Mouse (Mus musculus) heart, embryonic 14.5 days (tissue): ENCODE results near the gene Cd300c. TPM values are rescaled to one million over a fixed set of nuclear protein-coding genes. Genes with fewer than 3 reads are reported as not detected.
A peak's percentile ranks its signal among the peaks of the same experiment; 100 is the strongest.
"Not testable (repeated sequence)": the region's sequence is repeated elsewhere in the genome, so short reads cannot be mapped to it uniquely, and the experiment has no call there.

ENCODE experiments used
- ATAC-seq: fragments of 200-750 bp; cut with Nextera tagmentation; 2 replicates; pipeline ENCODE4 v1.8.0; 2017; ENCODE audit warnings: low read depth, moderate TSS enrichment; ENCODE audit not compliant: insufficient number of reproducible peaks, insufficient read depth, low FRiP score
- H3K27ac ChIP-seq, 2 experiments: fragments of 200-500 bp in 1 of 2; fragments of 300-500 bp in 1 of 2; sonication (generic) in 1 of 2; replicated peaks in 1 of 2; 2 replicates each; pipeline ENCODE4 v1.5.1; 2012 to 2014; ENCODE audit warnings: low read depth in 2 of 2, low read length in 2 of 2, control low read depth in 1 of 2, mild to moderate bottlenecking in 1 of 2, mixed read lengths in 1 of 2; ENCODE audit not compliant: control insufficient read depth in 1 of 2, insufficient read depth in 1 of 2
- H3K27me3 ChIP-seq: fragments of 300-500 bp; sonication (generic); 2 replicates; pipeline ENCODE4 v1.6.1; 2014; ENCODE audit warnings: mild to moderate bottlenecking, low read length, control low read depth; ENCODE audit not compliant: control insufficient read depth, insufficient read depth
- H3K36me3 ChIP-seq: fragments of 300-500 bp; sonication (generic); 2 replicates; pipeline ENCODE4 v1.6.1; 2014; ENCODE audit warnings: mild to moderate bottlenecking, control low read depth, low read length, mixed read lengths; ENCODE audit not compliant: control insufficient read depth, insufficient read depth
- H3K4me1 ChIP-seq, 2 experiments: fragments of 200-500 bp in 1 of 2; fragments of 300-500 bp in 1 of 2; sonication (generic) in 1 of 2; 2 replicates each; pipeline ENCODE4 v1.6.1; 2012 to 2014; ENCODE audit warnings: low read length in 2 of 2, control low read depth in 1 of 2, mixed read lengths in 1 of 2; ENCODE audit not compliant: control insufficient read depth in 2 of 2, insufficient read depth in 2 of 2
- H3K4me2 ChIP-seq: fragments of 300-500 bp; sonication (generic); 2 replicates; pipeline ENCODE4 v1.6.1; 2014; ENCODE audit warnings: mild to moderate bottlenecking, low read length
- H3K4me3 ChIP-seq, 2 experiments: fragments of 200-500 bp in 1 of 2; fragments of 300-500 bp in 1 of 2; sonication (generic) in 1 of 2; 2 replicates each; pipeline ENCODE4 v1.5.1; 2012 to 2014; ENCODE audit warnings: low read length in 2 of 2, mild to moderate bottlenecking in 2 of 2, control low read depth in 1 of 2, low read depth in 1 of 2, moderate library complexity in 1 of 2; ENCODE audit not compliant: control insufficient read depth in 1 of 2, insufficient read depth in 1 of 2
- H3K9ac ChIP-seq: fragments of 300-500 bp; sonication (generic); 2 replicates; pipeline ENCODE4 v1.6.1; 2014; ENCODE audit warnings: mild to moderate bottlenecking, low read length
- H3K9me3 ChIP-seq: fragments of 300-500 bp; sonication (generic); 2 replicates; pipeline ENCODE4 v1.6.1; 2016; ENCODE audit warnings: low read length, control low read depth; ENCODE audit not compliant: control insufficient read depth
- whole genome bisulfite sequencing: fragments of 180-500 bp; shearing (Covaris S2); extraction: QIAGEN DNeasy Blood & Tissue Kit; methylation state at CpG from one replicate; pipeline ENCODE4 v1.1.7; 2014; 5-methylcytosine and 5-hydroxymethylcytosine counted together
- polyA plus RNA-seq: library from polyadenylated mRNA; unstranded; fragments of >200 nt; fragmentation: Nextera tagmentation; extraction: Ambion mirVana; gene quantifications from 2 replicates; pipeline ENCODE4 v1.2.1, GENCODE M21; 2014

Cd300c gene
- polyA plus RNA-seq, 1 experiment from 2014 or later: not detected

- no peak overlapping the region for H3K4me2 ChIP-seq
- H3K4me1 ChIP-seq: no peaks in the 10 kb centered on the region
- H3K4me3 ChIP-seq: no peak overlapping the region
- H3K36me3 ChIP-seq: no peaks in the 10 kb centered on the region
- 84% methylated on average over 4 of the region's 4 CpGs for WGBS
- ATAC-seq: no peak
- H3K9me3 ChIP-seq: peaks cover 8% of the 10 kb centered on the region; the same call in 1 of the 2 replicates
- no peak overlapping the region for H3K9ac ChIP-seq
- no peak overlapping the region for H3K27ac ChIP-seq
- H3K27me3 ChIP-seq: no peaks in the 10 kb centered on the region
Measured at GRCm38 (mm10) chr11:114922439-114922838, 46.5 kb downstream of the Cd300c start.

GRCm38 (mm10) chr11:114917120-114917519, 51.8 kb downstream of the Cd300c start:
- Histone ChIP-seq H3K9ac (no peak overlapping the region), H3K4me2 (no peak overlapping the region), H3K4me1 (peaks cover 7 to 11% of the 10 kb centered on the region in 2 experiments), H3K9me3 (peaks cover 8% of the 10 kb centered on the region; the same call in 1 of the 2 replicates), H3K27ac (no peak overlapping the region), H3K27me3 (no peaks in the 10 kb centered on the region), H3K36me3 (no peaks in the 10 kb centered on the region), H3K4me3 (no peak overlapping the region)
- ATAC-seq: no peak
- 65% methylated on average over 6 of the region's 6 CpGs for WGBS

GRCm38 (mm10) chr11:114914978-114915377, 54.0 kb downstream of the Cd300c start:
- Histone ChIP-seq H3K4me3 (no peak overlapping the region), H3K9me3 (peaks cover 8% of the 10 kb centered on the region; the same call in 1 of the 2 replicates), H3K27me3 (no peaks in the 10 kb centered on the region), H3K9ac (no peak overlapping the region), H3K4me2 (peak overlapping the region; percentile 31; the same call in 1 of the 2 replicates), H3K4me1 (peaks cover 7 to 11% of the 10 kb centered on the region in 2 experiments), H3K27ac (peak overlapping the region in 1 of 2 experiments; percentile 44; a peak in 1 of 4 replicates), H3K36me3 (no peaks in the 10 kb centered on the region)
- ATAC-seq: no peak
- WGBS: 20% methylated on average over 7 of the region's 7 CpGs

GRCm38 (mm10) chr11:114912847-114913246, 56.1 kb downstream of the Cd300c start:
- no peak for ATAC-seq
- H3K9me3 ChIP-seq: no peaks in the 10 kb centered on the region
- WGBS: 10% methylated on average over 9 of the region's 9 CpGs

DNA sequence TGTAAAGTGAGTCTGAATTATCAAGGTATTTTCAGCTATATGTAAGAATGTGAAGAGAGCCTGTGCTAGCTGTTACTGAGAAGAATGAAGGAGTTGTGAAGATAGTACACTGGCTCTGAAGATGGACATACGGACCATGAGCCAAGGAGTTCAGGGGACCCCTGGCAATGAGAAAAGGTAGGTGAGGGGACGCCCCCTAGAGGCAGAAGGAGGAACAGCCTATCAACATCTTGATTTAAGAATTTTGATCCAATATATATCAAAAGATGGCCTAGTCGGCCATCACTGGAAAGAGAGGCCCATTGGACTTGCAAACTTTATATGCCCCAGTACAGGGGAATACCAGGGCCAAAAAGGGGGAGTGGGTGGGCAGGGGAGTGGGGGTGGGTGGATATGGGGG, 59.4 kb downstream of the Cd300c start:
- H3K27me3 ChIP-seq: not testable (repeated sequence)

More at GRCm38 (mm10) chr11:114912847-114913246, 56.1 kb downstream of the Cd300c start:
- Histone ChIP-seq H3K4me1 (peaks cover 7 to 11% of the 10 kb centered on the region in 2 experiments), H3K36me3 (no peaks in the 10 kb centered on the region), H3K4me3 (no peak overlapping the region), H3K27ac (no peak overlapping the region), H3K9ac (no peak overlapping the region), H3K4me2 (no peak overlapping the region), H3K27me3 (no peaks in the 10 kb centered on the region)

GRCm38 (mm10) chr11:114908086-114908485, 60.9 kb downstream of the Cd300c start:
- WGBS: 44% methylated on average over 4 of the region's 4 CpGs
- Histone ChIP-seq H3K4me2 (no peak overlapping the region), H3K9me3 (no peaks in the 10 kb centered on the region), H3K27ac (no peak overlapping the region), H3K4me1 (no peaks in the 10 kb centered on the region), H3K27me3 (no peaks in the 10 kb centered on the region), H3K9ac (no peak overlapping the region), H3K36me3 (no peaks in the 10 kb centered on the region), H3K4me3 (no peak overlapping the region)
- ATAC-seq: no peak

More for the DNA sequence above, 59.4 kb downstream of the Cd300c start:
- not testable (repeated sequence) for H3K4me3 ChIP-seq, H3K27ac ChIP-seq, H3K9ac ChIP-seq, H3K36me3 ChIP-seq, H3K9me3 ChIP-seq, H3K4me2 ChIP-seq, H3K4me1 ChIP-seq, ATAC-seq
- 40% methylated on average over 3 of the region's 3 CpGs for WGBS

- Histone ChIP-seq H3K4me2 (no peak overlapping the region), H3K9me3 (no peaks in the 10 kb centered on the region), H3K4me1 (no peaks in the 10 kb centered on the region), H3K27me3 (no peaks in the 10 kb centered on the region), H3K27ac (no peak overlapping the region), H3K36me3 (no peaks in the 10 kb centered on the region), H3K4me3 (no peak overlapping the region), H3K9ac (no peak overlapping the region)
- ATAC-seq: no peak
- WGBS: 66% methylated on average over 4 of the region's 4 CpGs
Measured at GRCm38 (mm10) chr11:114907567-114907966, 61.4 kb downstream of the Cd300c start.
